Mouse (Mus musculus) frontal cortex, adult (tissue): ENCODE data around the gene Skap1.
"Not testable (repeated sequence)": the region's sequence is repeated elsewhere in the genome, so short reads cannot be mapped to it uniquely, and the experiment has no call there.

Experiments
- ATAC-seq: cut with Nextera tagmentation; 2 replicates; pipeline ENCODE4 v1.9.2; 2017; ENCODE audit warnings: mild to moderate bottlenecking, moderate library complexity, mixed read lengths; ENCODE audit not compliant: low TSS enrichment

The Skap1 gene

GRCm38 (mm10) chr11:96696168-96696727 is 231.9 kb downstream of the Skap1 start:
- no peak for ATAC-seq

GRCm38 (mm10) chr11:96696842-96697455 is 232.6 kb downstream of the Skap1 start:
- ATAC-seq: no peak

GRCm38 (mm10) chr11:96697467-96697866 is 233.1 kb downstream of the Skap1 start:
- ATAC-seq: no peak

GRCm38 (mm10) chr11:96703813-96704212 is 239.4 kb downstream of the Skap1 start:
- ATAC-seq: no peak

- ATAC-seq: no peak
Observed at GRCm38 (mm10) chr11:96711268-96711667, 246.9 kb downstream of the Skap1 start.

- ATAC-seq: no peak
Observed at GRCm38 (mm10) chr11:96711670-96712069, 247.3 kb downstream of the Skap1 start.

- no peak for ATAC-seq
Observed at GRCm38 (mm10) chr11:96713210-96714005, 249.0 kb downstream of the Skap1 start.

GRCm38 (mm10) chr11:96714011-96714410 is 249.6 kb downstream of the Skap1 start:
- ATAC-seq: no peak

GRCm38 (mm10) chr11:96715168-96715567 is 250.8 kb downstream of the Skap1 start:
- not testable (repeated sequence) for ATAC-seq

GRCm38 (mm10) chr11:96718609-96719008 is 254.2 kb downstream of the Skap1 start:
- ATAC-seq: no peak

GRCm38 (mm10) chr11:96725833-96726232 is 261.4 kb downstream of the Skap1 start:
- no peak for ATAC-seq

GRCm38 (mm10) chr11:96728577-96728976 is 264.2 kb downstream of the Skap1 start:
- no peak for ATAC-seq

GRCm38 (mm10) chr11:96729462-96729861 is 265.1 kb downstream of the Skap1 start:
- ATAC-seq: 0 out of 2 replicates have a peak, but pooled peaks have one; percentile 57

- no peak for ATAC-seq
Observed at GRCm38 (mm10) chr11:96730327-96730726, 265.9 kb downstream of the Skap1 start.

GRCm38 (mm10) chr11:96732657-96733056 is 268.3 kb downstream of the Skap1 start:
- ATAC-seq: no peak

- ATAC-seq: peak; percentile 88
Observed at GRCm38 (mm10) chr11:96735908-96736307, 271.5 kb downstream of the Skap1 start.

GRCm38 (mm10) chr11:96736361-96736760 is 272.0 kb downstream of the Skap1 start:
- ATAC-seq: no peak

- ATAC-seq: no peak
Observed at GRCm38 (mm10) chr11:96737673-96738471, 273.5 kb downstream of the Skap1 start.

- no peak for ATAC-seq
Observed at GRCm38 (mm10) chr11:96740796-96741195, 276.4 kb downstream of the Skap1 start.

- ATAC-seq: peak; percentile 52; the same call in 1 of the 2 replicates
Observed at GRCm38 (mm10) chr11:96741995-96742394, 277.6 kb downstream of the Skap1 start.

GRCm38 (mm10) chr11:96743000-96743399 is 278.6 kb downstream of the Skap1 start:
- no peak for ATAC-seq

GRCm38 (mm10) chr11:96743891-96744290 is 279.5 kb downstream of the Skap1 start:
- ATAC-seq: no peak
